Mouse (Mus musculus): ENCODE results near the gene Rab11fip4. TPM values are rescaled to one million over a fixed set of nuclear protein-coding genes. Genes with fewer than 3 reads are reported as not detected.
A peak's percentile ranks its signal among the peaks of the same experiment; 100 is the strongest.

Gene Rab11fip4
- total and polyA plus RNA-seq, 2 experiments from 2014 or later: 21.7 to 80.9 TPM

DNA sequence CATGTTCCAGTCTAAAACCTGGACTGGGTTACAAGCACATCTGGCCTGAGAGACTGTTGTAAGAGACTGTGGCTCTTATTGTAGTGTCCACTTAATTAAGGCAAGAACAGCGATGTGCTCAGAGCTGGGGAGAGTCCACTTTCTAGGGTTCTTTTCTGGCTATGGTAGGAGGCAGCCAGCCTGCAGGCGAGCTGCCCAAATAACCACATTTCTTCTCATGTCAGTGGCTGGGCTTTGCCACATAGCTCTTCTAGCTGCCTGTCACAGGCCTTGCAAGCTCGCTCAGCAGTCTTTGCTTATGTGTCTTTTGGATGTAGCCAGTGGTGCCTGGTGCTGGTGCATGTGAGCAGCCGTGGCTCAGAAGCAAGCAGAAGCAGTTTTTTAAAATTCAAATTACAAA, 129.7 kb downstream of the Rab11fip4 start:
- WGBS: 24% methylated on average over 4 of the region's 4 CpGs

DNA sequence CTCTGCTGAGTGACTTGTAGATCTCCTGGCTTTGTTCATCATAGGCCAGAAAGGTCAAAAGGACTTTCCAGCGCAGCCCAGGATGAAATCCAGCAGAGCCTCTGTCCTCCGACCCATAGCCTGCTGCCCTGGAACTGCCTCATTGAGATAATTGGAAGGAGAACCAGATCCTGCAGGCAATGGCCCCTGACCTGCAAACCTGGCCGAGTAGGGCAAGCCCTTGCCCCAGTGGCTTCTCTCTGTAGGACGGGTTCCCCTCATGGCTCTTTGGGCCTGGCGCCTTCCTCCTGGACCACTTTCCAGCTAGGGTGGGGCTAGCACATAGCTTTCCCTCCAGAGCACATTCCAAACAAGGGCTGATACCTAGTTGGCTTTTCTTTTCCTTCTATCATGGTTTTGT, 131.8 kb downstream of the Rab11fip4 start:
- Histone ChIP-seq H3K27me3 (ENCODE audit: insufficient read depth, low read length) (no peaks in the 10 kb centered on the region), H3K27ac (ENCODE audit: low read depth, low read length) (no peak overlapping the region), H3K9me3 (ENCODE audit: low read length) (no peaks in the 10 kb centered on the region), H3K4me1 (ENCODE audit: insufficient read depth) (no peaks in the 10 kb centered on the region), H3K4me3 (ENCODE audit: low read depth, low read length) (no peak overlapping the region), H3K9ac (no peak overlapping the region), H3K4me2 (ENCODE audit: low read depth) (no peak overlapping the region), H3K36me3 (ENCODE audit: insufficient read depth) (no peaks in the 10 kb centered on the region)
- no peak for TF ChIP-seq CTCF (IDR thresholded peaks at IDR 0.05; ENCODE audit: low read depth)
- ATAC-seq (no peak), DNase-seq (no peak)
- WGBS: 90% methylated on average over 5 of the region's 5 CpGs

More for the DNA sequence above, 129.7 kb downstream of the Rab11fip4 start:
- no peak for TF ChIP-seq CTCF (IDR thresholded peaks at IDR 0.05; ENCODE audit: low read depth)
- Histone ChIP-seq H3K36me3 (ENCODE audit: insufficient read depth) (no peaks in the 10 kb centered on the region), H3K27ac (ENCODE audit: low read depth, low read length) (no peak overlapping the region), H3K27me3 (ENCODE audit: insufficient read depth, low read length) (no peaks in the 10 kb centered on the region), H3K4me3 (ENCODE audit: low read depth, low read length) (no peak overlapping the region), H3K4me1 (ENCODE audit: insufficient read depth) (no peaks in the 10 kb centered on the region), H3K9ac (no peak overlapping the region), H3K9me3 (ENCODE audit: low read length) (no peaks in the 10 kb centered on the region), H3K4me2 (ENCODE audit: low read depth) (no peak overlapping the region)
- no peak for ATAC-seq
- DNase-seq: no peak

DNA sequence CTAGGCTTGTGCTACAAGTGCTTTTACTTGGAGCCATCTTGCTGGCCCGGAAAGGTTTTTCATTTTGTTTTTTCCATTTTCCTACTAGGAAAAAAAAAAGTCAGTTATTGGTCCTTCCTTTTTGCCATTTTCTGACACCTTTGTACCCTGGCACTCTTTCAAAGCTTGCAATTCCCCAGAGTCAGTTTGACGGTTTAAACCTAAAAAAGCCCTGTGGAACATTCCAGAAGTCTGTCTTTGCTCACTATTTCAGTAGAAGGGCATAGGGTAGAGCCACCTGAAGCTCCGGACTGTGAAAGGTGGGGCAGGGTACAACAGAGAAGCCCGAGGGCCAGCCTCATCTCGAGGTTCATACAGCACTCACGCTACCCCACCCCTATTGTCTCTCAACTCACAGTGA, 134.0 kb downstream of the Rab11fip4 start:
- H3K4me1 ChIP-seq (ENCODE audit: insufficient read depth): no peaks in the 10 kb centered on the region; the same call in 1 of the 2 replicates
- no peak overlapping the region for H3K9ac ChIP-seq
- no peak for TF ChIP-seq CTCF (IDR thresholded peaks at IDR 0.05; ENCODE audit: low read depth)
- no peak for ATAC-seq
- H3K27ac ChIP-seq (ENCODE audit: low read depth, low read length): no peak overlapping the region
- H3K36me3 ChIP-seq (ENCODE audit: insufficient read depth): no peaks in the 10 kb centered on the region
- H3K27me3 ChIP-seq (ENCODE audit: insufficient read depth, low read length): no peaks in the 10 kb centered on the region
- H3K4me3 ChIP-seq (ENCODE audit: low read depth, low read length): no peak overlapping the region
- no peak for DNase-seq
- H3K9me3 ChIP-seq (ENCODE audit: low read length): no peaks in the 10 kb centered on the region
- 89% methylated on average over 6 of the region's 6 CpGs for WGBS
- no peak overlapping the region for H3K4me2 ChIP-seq (ENCODE audit: low read depth)

DNA sequence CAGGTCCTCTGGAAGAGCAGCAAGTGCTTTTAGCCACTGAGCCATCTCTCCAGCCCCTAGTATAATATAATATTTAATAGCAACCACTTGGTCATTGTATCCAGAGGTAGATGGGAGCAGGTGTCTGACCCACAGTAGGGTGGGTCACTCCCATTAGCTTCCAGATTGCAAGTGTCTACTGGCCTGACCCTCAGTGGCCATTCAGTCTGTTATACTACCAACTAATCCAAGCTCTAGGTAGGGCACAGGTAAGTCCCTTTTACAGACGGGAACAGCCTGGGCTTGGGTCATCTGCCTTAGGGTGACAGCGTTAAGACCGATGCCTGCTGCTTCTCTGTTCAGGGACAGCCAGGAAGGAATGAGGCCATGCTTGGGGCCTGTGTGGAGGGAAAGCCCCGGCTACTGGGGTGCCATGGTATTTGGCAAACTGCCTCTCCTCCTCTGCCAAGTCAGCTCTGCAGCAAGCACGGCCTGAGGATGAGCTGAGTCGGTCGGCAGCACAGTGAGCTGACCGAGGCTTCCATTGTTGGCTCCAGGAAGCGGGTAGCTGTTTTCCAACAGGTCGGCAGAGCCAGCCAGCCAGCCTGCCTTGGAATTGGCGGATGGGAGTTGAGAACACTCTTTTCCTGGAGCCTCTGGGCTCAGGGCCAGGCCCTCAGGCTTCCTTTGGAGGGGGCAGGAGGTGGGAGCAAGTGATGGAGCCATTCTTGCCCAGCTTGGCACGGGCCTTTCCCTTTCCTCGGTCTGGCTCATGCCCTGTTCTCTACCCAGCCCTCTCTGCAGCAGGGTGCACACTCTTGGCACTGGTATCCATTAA, 138.4 kb downstream of the Rab11fip4 start:
- peak; percentile 93 for ATAC-seq
- WGBS: 32% methylated on average over 13 of the region's 13 CpGs
- no peak overlapping the region for H3K27ac ChIP-seq (ENCODE audit: low read depth, low read length)

DNA sequence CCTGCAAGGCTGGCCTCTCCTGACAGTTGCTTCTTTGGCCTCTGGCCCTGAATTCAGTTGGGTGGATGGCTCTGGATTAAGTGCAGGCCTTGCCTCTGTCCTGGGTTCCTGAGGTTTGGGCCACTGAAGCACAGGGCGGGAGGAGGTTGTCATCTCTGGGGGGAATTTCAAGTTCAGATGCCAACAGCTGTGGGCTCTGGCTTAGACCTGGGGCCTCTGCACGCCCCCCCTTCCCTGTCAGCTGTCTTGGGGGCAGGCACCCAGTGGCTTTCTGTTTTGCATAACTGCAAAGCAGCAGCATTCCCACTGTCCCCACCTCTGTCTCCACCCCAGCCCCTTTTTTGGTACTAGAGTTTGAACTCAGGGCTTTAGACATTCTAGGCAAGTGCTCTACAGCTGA, 139.4 kb downstream of the Rab11fip4 start:
- no peak for ATAC-seq
- Histone ChIP-seq H3K36me3 (ENCODE audit: insufficient read depth) (no peaks in the 10 kb centered on the region), H3K27ac (ENCODE audit: low read depth, low read length) (no peak overlapping the region), H3K4me1 (ENCODE audit: insufficient read depth) (no peaks in the 10 kb centered on the region; the same call in 1 of the 2 replicates), H3K9ac (no peak overlapping the region), H3K4me2 (ENCODE audit: low read depth) (no peak overlapping the region), H3K4me3 (ENCODE audit: low read depth, low read length) (no peak overlapping the region), H3K27me3 (ENCODE audit: insufficient read depth, low read length) (no peaks in the 10 kb centered on the region), H3K9me3 (ENCODE audit: low read length) (no peaks in the 10 kb centered on the region)
- DNase-seq: no peak
- TF ChIP-seq CTCF (IDR thresholded peaks at IDR 0.05; ENCODE audit: low read depth): no peak
- WGBS: 57% methylated on average over 2 of the region's 2 CpGs

More for the DNA sequence above, 138.4 kb downstream of the Rab11fip4 start:
- Histone ChIP-seq H3K4me2 (ENCODE audit: low read depth) (no peak overlapping the region), H3K27me3 (ENCODE audit: insufficient read depth, low read length) (no peaks in the 10 kb centered on the region), H3K9ac (no peak overlapping the region), H3K9me3 (ENCODE audit: low read length) (no peaks in the 10 kb centered on the region), H3K4me3 (ENCODE audit: low read depth, low read length) (no peak overlapping the region), H3K4me1 (ENCODE audit: insufficient read depth) (no peaks in the 10 kb centered on the region; the same call in 1 of the 2 replicates), H3K36me3 (ENCODE audit: insufficient read depth) (no peaks in the 10 kb centered on the region)
- no peak for TF ChIP-seq CTCF (IDR thresholded peaks at IDR 0.05; ENCODE audit: low read depth)
- DNase-seq: peak; percentile 76

DNA sequence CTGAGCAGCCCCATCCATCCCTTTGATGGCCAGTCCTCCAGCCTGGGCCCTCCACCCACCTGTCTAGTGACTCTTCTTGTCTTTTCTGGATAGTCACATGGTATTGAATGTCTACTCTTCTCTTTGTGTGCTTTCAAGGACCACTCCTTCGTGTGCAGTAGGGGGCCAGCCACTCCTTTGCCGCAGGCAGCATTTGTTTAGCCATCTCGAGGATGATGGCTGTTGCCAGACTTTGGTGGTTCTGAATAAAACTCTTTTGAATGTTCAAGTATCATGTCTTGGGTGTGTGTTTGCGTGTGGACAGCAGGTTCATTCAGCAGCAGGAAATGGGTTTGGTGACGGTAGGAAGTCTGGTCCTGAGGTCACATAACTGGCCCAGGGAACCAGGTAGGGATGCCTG, 140.5 kb downstream of the Rab11fip4 start:
- no peak overlapping the region for H3K4me2 ChIP-seq (ENCODE audit: low read depth)
- no peaks in the 10 kb centered on the region for H3K9me3 ChIP-seq (ENCODE audit: low read length)
- H3K4me1 ChIP-seq (ENCODE audit: insufficient read depth): no peaks in the 10 kb centered on the region; the same call in 1 of the 2 replicates
- H3K4me3 ChIP-seq (ENCODE audit: low read depth, low read length): no peak overlapping the region
- whole genome bisulfite sequencing: 82% methylated on average over 5 of the region's 5 CpGs
- H3K27ac ChIP-seq (ENCODE audit: low read depth, low read length): no peak overlapping the region
- no peaks in the 10 kb centered on the region for H3K36me3 ChIP-seq (ENCODE audit: insufficient read depth)
- no peak for DNase-seq
- no peak overlapping the region for H3K9ac ChIP-seq
- H3K27me3 ChIP-seq (ENCODE audit: insufficient read depth, low read length): no peaks in the 10 kb centered on the region
- no peak for ATAC-seq
- no peak for TF ChIP-seq CTCF (IDR thresholded peaks at IDR 0.05; ENCODE audit: low read depth)

DNA sequence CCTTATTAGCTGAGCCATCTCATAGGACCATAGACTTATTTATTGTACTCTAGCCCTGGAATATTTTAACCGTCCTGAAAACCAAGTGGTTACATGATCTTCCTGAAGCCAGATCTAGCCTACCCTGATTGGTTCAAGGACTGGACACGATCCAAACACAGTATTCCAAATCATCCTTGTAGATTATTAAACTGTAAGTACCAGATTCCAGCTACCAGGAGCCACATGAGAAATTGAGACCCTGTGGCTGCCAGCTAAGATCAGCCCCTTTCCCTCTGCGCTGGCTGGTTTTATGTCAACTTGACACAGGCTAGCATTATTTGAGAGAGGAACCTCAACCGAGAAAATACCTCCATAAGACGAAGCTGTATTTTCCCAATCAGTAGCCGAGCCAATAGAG, 142.0 kb downstream of the Rab11fip4 start:
- H3K4me3 ChIP-seq (ENCODE audit: low read depth, low read length): no peak overlapping the region
- TF ChIP-seq CTCF (IDR thresholded peaks at IDR 0.05; ENCODE audit: low read depth): no peak
- H3K4me1 ChIP-seq (ENCODE audit: insufficient read depth): no peaks in the 10 kb centered on the region; the same call in 1 of the 2 replicates
- H3K36me3 ChIP-seq (ENCODE audit: insufficient read depth): no peaks in the 10 kb centered on the region
- H3K27me3 ChIP-seq (ENCODE audit: insufficient read depth, low read length): no peaks in the 10 kb centered on the region
- H3K9ac ChIP-seq: no peak overlapping the region
- 94% methylated on average over 6 of the region's 6 CpGs for WGBS
- H3K27ac ChIP-seq (ENCODE audit: low read depth, low read length): no peak overlapping the region
- ATAC-seq (no peak), DNase-seq (no peak)
- H3K4me2 ChIP-seq (ENCODE audit: low read depth): no peak overlapping the region
- H3K9me3 ChIP-seq (ENCODE audit: low read length): no peaks in the 10 kb centered on the region
